ENCODE assay signal across 17 mouse cellular contexts in the genomic region with DNA sequence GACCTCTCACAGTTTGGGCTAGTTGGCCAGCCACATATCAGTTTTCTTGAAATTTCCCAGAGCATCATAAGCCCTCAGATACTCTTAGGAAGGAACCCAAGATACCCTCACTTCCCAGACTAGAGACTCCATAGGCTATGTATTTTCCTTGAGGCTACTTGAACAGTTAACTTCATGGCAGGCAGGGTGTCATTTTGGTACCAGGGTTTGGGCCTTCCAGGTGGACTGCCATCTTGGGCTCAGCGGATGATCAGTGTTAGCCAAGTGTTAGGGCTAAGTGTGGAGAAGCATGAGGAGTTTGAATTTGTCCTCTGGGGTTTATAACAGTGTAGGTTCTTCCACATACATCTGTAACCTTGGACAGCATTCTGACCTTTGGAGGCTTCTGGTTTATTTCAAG.
"Had no signal": no experiment of that assay in that cellular context is flagged by ENCODE, and none has a peak within 500 bp of the region (broad histone marks: within the 10 kb centered on the region; RNA-seq: fewer than 3 reads in every experiment).

No protein-coding gene starts in this region.

- H3K4me2 ChIP-seq: lung, embryonic 14.5 days; midbrain, embryonic 12.5 days; neural tube, embryonic 13.5 days; neural tube, embryonic 15.5 days had no signal

- H3K27ac ChIP-seq: midbrain, embryonic 10.5 days; midbrain, embryonic 12.5 days; neural tube, embryonic 13.5 days; neural tube, embryonic 15.5 days had no signal

- H3K9me3 ChIP-seq: midbrain, embryonic 10.5 days; midbrain, embryonic 12.5 days; neural tube, embryonic 13.5 days; neural tube, embryonic 15.5 days had no signal

- H3K4me1 ChIP-seq: midbrain, embryonic 10.5 days; midbrain, embryonic 12.5 days had no signal

- DNase-seq: lung, adult 18-20 months; lung, postnatal 10 days; lung, postnatal 4 days; right cerebral cortex, adult 18-20 months; right cerebral cortex, postnatal 25 days; right cerebral cortex, postnatal 4 days; spleen, adult 18-20 months; thymus, adult 18-20 months; thymus, postnatal 14 days; thymus, postnatal 36 days had no signal

- H3K4me3 ChIP-seq: midbrain, embryonic 10.5 days; midbrain, embryonic 12.5 days; myocyte; neural tube, embryonic 13.5 days; neural tube, embryonic 15.5 days had no signal

- H3K36me3 ChIP-seq: midbrain, embryonic 10.5 days; midbrain, embryonic 12.5 days; neural tube, embryonic 13.5 days; neural tube, embryonic 15.5 days had no signal

- ATAC-seq: midbrain, embryonic 16.5 days had no signal

- H3K9ac ChIP-seq: lung, embryonic 14.5 days; midbrain, embryonic 12.5 days; neural tube, embryonic 13.5 days; neural tube, embryonic 15.5 days had no signal

- H3K27me3 ChIP-seq: midbrain, embryonic 12.5 days; neural tube, embryonic 13.5 days; neural tube, embryonic 15.5 days had no signal
